Mouse (Mus musculus) left cerebral cortex, postnatal 10 days (tissue): ENCODE measurements around the gene Arrdc2. TPM values are rescaled to one million over a fixed set of nuclear protein-coding genes. Genes with fewer than 3 reads are reported as not detected.
A peak's percentile ranks its signal among the peaks of the same experiment; 100 is the strongest.

ENCODE experiments used
- DNase-seq, 2 experiments: peaks; one replicate each; pipeline ENCODE4 v3.0.0; 2021 to 2022; ENCODE audit warnings: low spot score in 2 of 2, mixed read lengths in 1 of 2; ENCODE audit errors: extremely low spot score in 1 of 2
- intact Hi-C: fragments of 180-260 bp; cut with DNase I; formaldehyde crosslinking; loops from one replicate; pipeline ENCODE4 v1.15.1; 2025
- total RNA-seq, 2 experiments: library from RNA; stranded (reverse); gene quantifications; 2 replicates each; pipeline ENCODE4 v1.2.3; 2021

The Arrdc2 gene
- total RNA-seq, 2 experiments from 2014 or later = 12.9 to 21.2 TPM

DNA sequence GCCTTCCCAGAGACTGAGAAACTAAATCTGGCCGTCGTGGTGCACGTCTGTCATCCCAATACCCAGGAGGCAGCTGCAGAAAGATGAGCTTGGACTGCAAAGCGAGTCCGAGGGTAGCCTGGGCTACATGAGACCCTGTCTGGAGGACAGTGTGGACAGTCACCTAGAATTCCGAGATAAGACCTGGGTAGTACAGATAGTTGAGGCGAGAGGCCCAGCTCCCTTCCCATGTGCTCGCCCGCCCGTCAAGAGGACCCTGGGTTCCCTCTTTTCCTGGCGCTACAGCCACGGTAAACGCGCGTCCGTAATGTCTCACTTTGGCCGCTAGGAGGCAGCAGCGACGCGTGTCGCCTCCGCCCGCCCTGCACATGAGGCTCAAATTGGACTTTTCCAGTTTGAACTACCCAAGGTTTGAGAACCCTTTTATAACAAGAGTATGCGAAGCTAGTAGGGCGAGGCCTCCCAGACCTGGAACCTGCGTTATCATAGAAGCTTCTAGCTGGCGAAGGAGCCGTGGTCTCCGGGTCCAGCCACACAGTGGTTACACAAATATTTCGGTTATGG is 18.0 kb downstream of the Arrdc2 start:
- DNase-seq = peak in 1 of 2 experiments; percentile 67
- intact Hi-C loops = no loop called here

DNA sequence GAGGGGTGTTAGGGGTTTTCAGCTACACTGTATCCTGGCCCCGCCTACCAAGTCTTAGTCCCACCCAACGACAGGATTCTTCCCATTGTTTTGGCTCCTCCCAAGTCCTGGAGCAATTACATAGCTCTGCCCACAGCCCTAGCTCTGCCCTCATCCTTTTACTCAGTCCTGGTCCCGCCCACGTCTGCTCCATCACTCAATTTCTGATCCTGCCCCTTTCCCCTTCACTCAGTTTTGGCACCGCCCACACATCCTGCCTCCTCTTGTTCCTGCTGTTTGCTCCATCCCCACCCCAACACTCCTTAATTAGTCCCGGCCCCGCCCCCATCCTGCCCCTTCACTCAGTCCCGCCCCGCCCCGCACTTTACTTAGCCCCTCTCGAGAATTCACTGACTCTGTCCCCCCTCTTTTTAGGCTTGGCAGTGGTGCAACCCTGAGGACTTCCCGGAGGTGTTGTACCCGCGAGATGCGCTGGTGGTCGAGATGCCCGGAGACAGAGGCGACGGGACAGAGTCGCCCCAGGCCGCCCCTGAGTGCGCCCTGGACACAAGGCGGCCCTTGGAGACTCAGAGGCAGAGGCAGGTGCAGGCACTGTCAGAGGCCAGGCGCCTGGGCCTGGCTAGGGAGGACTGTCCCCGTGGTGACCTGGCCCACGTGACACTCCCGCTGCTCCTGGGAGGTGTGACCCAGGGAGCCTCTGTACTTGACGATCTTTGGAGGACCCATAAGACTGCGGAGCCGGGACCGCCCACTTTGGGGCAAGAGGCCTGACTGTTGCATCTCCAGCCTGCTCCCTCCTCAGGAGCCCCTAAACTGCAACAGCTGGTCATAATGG is 19.2 kb downstream of the Arrdc2 start:
- intact Hi-C loops = no loop called here
- DNase-seq = peak in 1 of 2 experiments; percentile 87

DNA sequence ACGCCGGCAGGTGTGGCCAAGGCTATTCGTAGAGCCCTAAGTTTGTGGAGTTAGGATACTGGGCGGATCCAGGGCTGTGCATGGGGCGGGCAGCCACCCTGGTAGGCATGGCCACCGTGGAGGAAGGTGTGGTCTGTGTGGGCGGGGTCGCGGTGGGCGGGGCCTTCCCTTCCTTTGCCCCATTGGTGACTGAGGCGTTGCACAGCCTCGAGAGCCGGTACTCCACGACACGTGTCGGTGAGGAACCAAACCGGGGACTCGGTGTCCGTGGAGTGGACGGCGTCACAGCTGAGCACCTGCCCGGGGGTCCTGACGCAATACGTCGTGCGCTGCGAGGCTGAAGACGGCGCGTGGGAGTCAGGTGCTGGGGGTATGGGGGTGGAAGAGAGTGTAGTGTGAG is 22.8 kb downstream of the Arrdc2 start:
- DNase-seq = peak in 1 of 2 experiments; percentile 63
- intact Hi-C loops = no loop called here

- DNase-seq = no peak
- intact Hi-C loops = no loop called here
These were observed 26.6 kb downstream of the Arrdc2 start for GRCm38 (mm10) chr8:70812885-70813284.

- intact Hi-C loops = no loop called here
These were observed 27.5 kb downstream of the Arrdc2 start for GRCm38 (mm10) chr8:70812055-70812454.

GRCm38 (mm10) chr8:70810962-70811680 is 28.4 kb downstream of the Arrdc2 start:
- DNase-seq = peak in 1 of 2 experiments; percentile 41
- intact Hi-C loops = no loop called here

More at GRCm38 (mm10) chr8:70812055-70812454, 27.5 kb downstream of the Arrdc2 start:
- no peak for DNase-seq

DNA sequence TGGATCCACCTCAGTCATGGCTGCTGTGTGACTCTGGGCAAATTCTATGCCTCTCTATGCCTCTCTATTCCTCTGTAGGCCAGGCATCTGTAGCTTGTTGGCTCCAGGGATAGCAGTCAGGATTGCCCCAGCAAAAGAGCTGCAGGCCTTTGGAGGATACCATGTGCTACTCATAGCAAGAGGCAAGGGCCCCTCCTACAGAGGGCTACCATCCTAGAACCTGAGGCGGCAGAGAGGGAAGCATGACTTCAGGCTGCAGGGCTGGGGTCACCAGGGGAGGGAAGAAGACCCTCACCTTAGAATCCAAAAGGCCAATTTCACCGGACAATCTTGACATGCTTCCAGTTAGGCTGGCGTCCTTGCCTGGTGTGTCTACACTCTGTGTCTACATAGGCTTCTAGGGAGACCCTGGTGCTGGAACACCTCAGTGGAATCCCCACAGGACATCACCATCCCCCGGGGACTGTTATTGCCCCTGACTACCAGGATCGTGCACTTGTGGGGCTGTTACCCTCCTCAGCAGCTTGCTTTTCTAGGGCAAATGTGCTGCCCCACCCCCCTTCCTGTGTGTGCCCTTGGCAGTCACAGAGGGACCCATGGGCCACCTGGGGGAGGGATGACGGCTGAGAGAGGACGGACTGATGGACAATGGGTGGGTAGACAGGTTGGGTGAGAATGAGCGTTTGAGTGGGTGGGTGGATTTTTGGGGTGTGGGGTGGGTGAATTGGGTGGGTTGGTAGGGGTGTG is 30.4 kb downstream of the Arrdc2 start:
- intact Hi-C loops = no loop called here
- peak in 1 of 2 experiments; percentile 26 for DNase-seq

DNA sequence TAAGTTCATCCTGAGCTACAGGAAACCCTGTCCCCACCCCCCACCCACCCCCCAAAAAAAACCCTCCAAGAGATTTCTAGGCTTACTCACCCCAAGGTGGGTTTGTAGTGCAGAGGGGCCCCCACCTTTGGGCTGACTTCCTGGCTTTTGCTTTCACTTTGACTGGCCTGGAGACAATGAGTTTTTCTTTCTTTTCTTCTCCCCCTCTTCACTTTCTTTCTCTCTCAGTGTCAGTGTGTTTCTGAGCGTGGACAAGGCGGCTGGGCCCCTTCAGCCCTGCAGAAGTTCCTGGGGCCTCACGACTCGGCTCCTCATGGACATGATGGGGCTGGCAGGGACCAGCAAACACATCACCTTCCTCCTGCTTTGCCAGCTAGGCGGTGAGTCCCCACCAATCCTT is 31.3 kb downstream of the Arrdc2 start, which contains the start of gene Il12rb1:
TSS of gene Il12rb1 (plus strand) at position 211 of the 400 bp plus-strand sequence.
- intact Hi-C loops = no loop called here
- DNase-seq = no peak

GRCm38 (mm10) chr8:70807304-70807703 is 32.2 kb downstream of the Arrdc2 start:
- intact Hi-C loops = no loop called here

GRCm38 (mm10) chr8:70806541-70806940 is 33.0 kb downstream of the Arrdc2 start:
- DNase-seq = peak in 1 of 2 experiments; percentile 57
- intact Hi-C loops = no loop called here

More at GRCm38 (mm10) chr8:70807304-70807703, 32.2 kb downstream of the Arrdc2 start:
- DNase-seq = peak in 1 of 2 experiments; percentile 29

DNA sequence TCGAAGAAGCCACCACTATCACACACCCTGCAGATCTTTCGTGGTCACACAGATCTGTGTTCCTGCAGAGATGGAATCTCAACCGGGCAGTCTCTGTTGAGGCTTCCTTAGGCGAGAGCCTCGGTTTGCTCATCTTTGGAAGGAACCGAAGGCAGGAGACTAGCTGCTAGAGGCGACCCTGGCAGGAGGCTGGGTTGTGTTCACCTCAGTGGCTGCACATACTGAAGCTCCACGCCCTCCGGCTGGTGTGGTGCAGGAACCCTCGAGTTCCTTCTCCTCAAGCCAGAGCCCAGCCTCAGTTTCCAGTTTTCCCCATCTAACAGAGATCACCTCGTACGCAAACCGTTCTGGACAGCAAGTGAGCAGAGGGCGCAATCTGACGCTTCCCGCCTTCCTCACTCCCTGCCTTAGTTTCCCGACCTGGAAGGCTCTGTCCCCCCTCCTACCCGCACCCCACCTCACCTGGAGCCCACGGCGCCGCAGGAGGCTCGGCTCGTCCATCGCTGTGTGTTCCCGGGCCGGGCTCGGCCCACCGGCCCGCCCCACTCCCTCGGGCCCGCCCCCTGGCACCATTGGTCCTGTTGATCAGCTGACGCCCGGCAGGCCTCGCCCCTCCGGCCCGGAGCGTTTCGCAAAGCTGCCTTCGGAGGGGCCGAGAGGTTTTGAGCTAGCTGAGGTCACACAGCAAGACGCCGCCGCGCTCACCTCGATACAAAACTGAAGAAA is 34.9 kb downstream of the Arrdc2 start, which contains the start of gene Mast3:
TSS of gene Mast3 (minus strand) at position 574 of the 726 bp plus-strand sequence.
- intact Hi-C loops = loop anchor here (5.0 kb wide), 1 partner anchor 33 kb away; the partner anchor contains the start of gene Arrdc2
- peak; percentile 66 to 93 for DNase-seq

GRCm38 (mm10) chr8:70803761-70804480 is 35.6 kb downstream of the Arrdc2 start:
- intact Hi-C loops = loop anchor here (5.0 kb wide), 1 partner anchor 33 kb away; the partner anchor contains the start of gene Arrdc2
- peak in 1 of 2 experiments; percentile 81 for DNase-seq

DNA sequence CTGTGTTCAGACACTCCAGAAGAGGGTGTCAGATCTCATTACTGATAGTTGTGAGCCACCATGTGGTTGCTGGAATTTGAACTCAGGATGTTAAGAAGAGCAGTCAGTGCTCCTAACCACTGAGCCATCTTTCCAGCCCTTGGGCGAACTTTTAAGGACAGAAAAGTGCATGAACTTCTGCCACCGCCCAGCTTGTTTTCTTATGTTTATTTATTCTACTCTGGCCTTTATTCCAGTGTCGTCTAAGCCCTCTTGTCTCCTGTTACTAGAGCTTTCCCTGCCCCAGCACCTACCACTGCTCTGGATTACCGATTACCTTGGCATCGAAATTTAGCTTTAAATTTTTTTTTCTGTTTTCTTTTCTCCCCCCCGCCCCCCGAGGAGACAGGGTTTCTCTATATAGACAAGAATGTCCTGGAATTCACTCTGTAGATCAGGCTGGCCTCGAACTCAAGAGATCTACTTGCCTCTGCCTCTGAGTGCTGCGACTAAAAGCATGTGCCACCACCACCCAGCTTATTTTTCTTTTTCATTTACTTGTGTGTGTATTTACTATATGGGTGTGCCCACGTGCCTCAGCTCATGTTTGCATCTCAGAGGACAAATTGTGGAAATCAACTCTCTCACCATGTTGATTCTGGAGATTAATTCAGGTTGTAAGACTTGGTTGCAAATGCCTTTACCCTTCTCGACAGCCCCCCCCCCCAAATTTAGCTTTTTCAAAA is 36.6 kb downstream of the Arrdc2 start:
- intact Hi-C loops = loop anchor here (5.0 kb wide), 1 partner anchor 34 kb away; the partner anchor contains the start of gene Arrdc2
- DNase-seq = no peak

DNA sequence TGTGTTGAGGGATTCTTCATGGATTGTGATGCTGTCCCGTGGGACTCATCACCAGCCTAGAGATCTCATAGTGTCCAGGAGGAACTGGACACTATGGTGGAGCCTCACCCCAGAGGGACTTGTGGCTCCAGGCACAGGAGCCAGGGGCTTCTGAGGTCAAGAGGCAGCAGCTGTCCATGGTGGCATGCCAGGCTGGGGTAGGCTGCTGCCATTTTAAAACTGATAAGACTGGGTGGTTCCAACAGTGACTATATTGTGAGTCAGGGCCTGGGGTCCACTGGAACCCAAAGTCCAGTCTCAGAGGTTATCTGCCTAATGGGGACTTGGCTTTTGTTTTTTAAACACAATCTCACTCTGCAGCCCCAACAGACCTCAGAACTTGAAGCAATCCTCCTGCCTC is 37.7 kb downstream of the Arrdc2 start:
- intact Hi-C loops = loop anchor here (5.0 kb wide), 1 partner anchor 35 kb away; the partner anchor contains the start of gene Arrdc2
- no peak for DNase-seq

GRCm38 (mm10) chr8:70801156-70801555 is 38.4 kb downstream of the Arrdc2 start:
- peak; percentile 61 to 72 for DNase-seq
- intact Hi-C loops = loop anchor here (5.0 kb wide), 1 partner anchor 36 kb away; the partner anchor contains the start of gene Arrdc2

GRCm38 (mm10) chr8:70800648-70801047 is 38.9 kb downstream of the Arrdc2 start:
- intact Hi-C loops = loop anchor here (5.0 kb wide), 1 partner anchor 37 kb away; the partner anchor contains the start of gene Arrdc2
- DNase-seq = peak in 1 of 2 experiments; percentile 73
